Mouse (Mus musculus) small intestine, adult 2 months (tissue): ENCODE results near the gene N4bp2l1.
"Not testable (repeated sequence)": the region's sequence is repeated elsewhere in the genome, so short reads cannot be mapped to it uniquely, and the experiment has no call there.

Experiments used
- CTCF ChIP-seq: fragments of 200-500 bp; IDR thresholded peaks from 2 replicates; pipeline ENCODE4 v1.5.1; 2012; ENCODE audit warnings: low read depth, mild to moderate bottlenecking, control low read depth, inconsistent platforms, low read length, moderate library complexity, mixed read lengths; ENCODE audit not compliant: insufficient replicate concordance, insufficient read length; ENCODE audit errors: extremely low read depth
- POLR2A ChIP-seq: fragments of 200-500 bp; IDR thresholded peaks from 2 replicates; pipeline ENCODE4 v1.6.1; 2012; ENCODE audit warnings: low read depth, mild to moderate bottlenecking, control low read depth, inconsistent platforms, low read length, moderate library complexity

GRCm38 (mm10) chr5:150643390-150643789 is 46.4 kb upstream of the N4bp2l1 start:
- TF ChIP-seq CTCF, POLR2A: not testable (repeated sequence)
